Mouse (Mus musculus) CH12.LX (cell line): Measurements from ENCODE around the gene Abcd1. TPM values are rescaled to one million over a fixed set of nuclear protein-coding genes. Genes with fewer than 3 reads are reported as not detected.

Experiments
- DNase-seq: peaks from one replicate; pipeline ENCODE4 v3.0.0-alpha.2; 2013; ENCODE audit errors: extremely low read depth
- H3K27ac ChIP-seq: 2 replicates; pipeline ENCODE4 v1.5.1; 2012; ENCODE audit warnings: low read depth, mild to moderate bottlenecking, control low read depth, moderate library complexity; ENCODE audit not compliant: insufficient read depth
- H3K27me3 ChIP-seq: replicated peaks from 2 replicates; pipeline ENCODE3; 2012; ENCODE audit warnings: inconsistent platforms
- H3K36me3 ChIP-seq, 2 experiments: replicated peaks in 1 of 2; 2 replicates each; pipeline versions ENCODE3 to v1.6.1; 2012; ENCODE audit warnings: inconsistent platforms in 1 of 2, low read length in 1 of 2, mild to moderate bottlenecking in 1 of 2, mixed read lengths in 1 of 2, moderate library complexity in 1 of 2; ENCODE audit not compliant: control insufficient read depth in 1 of 2, insufficient read depth in 1 of 2
- H3K4me1 ChIP-seq, 2 experiments: 2 replicates each; pipeline ENCODE4 v1.6.1; 2012; ENCODE audit warnings: inconsistent platforms in 1 of 2, moderate library complexity in 1 of 2; ENCODE audit not compliant: insufficient read depth in 2 of 2, control insufficient read depth in 1 of 2
- H3K4me2 ChIP-seq: 2 replicates; pipeline ENCODE4 v1.6.1; 2012; ENCODE audit warnings: low read depth, mild to moderate bottlenecking, control low read depth; ENCODE audit not compliant: poor library complexity, insufficient read depth, severe bottlenecking
- H3K4me3 ChIP-seq, 3 experiments: fragments of 150-350 bp in 1 of 3; sonication (generic) in 1 of 3; replicated peaks in 1 of 3; 2 replicates each; pipeline versions ENCODE3 to v1.5.1; 2011 to 2012; ENCODE audit warnings: low read depth in 2 of 3, low read length in 2 of 3, mild to moderate bottlenecking in 2 of 3, moderate library complexity in 2 of 3, control low read depth in 1 of 3, improper control_type of control experiment in 1 of 3, inconsistent platforms in 1 of 3, mixed read lengths in 1 of 3; ENCODE audit not compliant: poor library complexity in 1 of 3
- H3K79me2 ChIP-seq: replicated peaks from 2 replicates; pipeline ENCODE4 v1.6.1; 2012; ENCODE audit warnings: mild to moderate bottlenecking, moderate library complexity; ENCODE audit not compliant: control insufficient read depth, poor library complexity, insufficient read depth, severe bottlenecking; ENCODE audit errors: extremely low read depth
- H3K9ac ChIP-seq: 2 replicates; pipeline ENCODE4 v1.6.1; 2012; ENCODE audit warnings: low read depth, mild to moderate bottlenecking, control low read depth, moderate library complexity; ENCODE audit not compliant: insufficient read depth
- H3K9me3 ChIP-seq: replicated peaks from 2 replicates; pipeline ENCODE3; 2012; ENCODE audit warnings: low read length, inconsistent platforms, mixed read lengths
- CHD1 ChIP-seq: IDR thresholded peaks from 2 replicates; pipeline ENCODE4 v1.6.1; 2012; ENCODE audit warnings: low read depth, low read length, improper control_type of control experiment, inconsistent platforms
- E2F4 ChIP-seq: IDR thresholded peaks from 2 replicates; pipeline ENCODE4 v1.6.1; 2011; ENCODE audit warnings: low read depth, low read length, improper control_type of control experiment; ENCODE audit not compliant: insufficient replicate concordance
- GABPA ChIP-seq: IDR thresholded peaks from 2 replicates; pipeline ENCODE4 v1.6.1; 2012; ENCODE audit warnings: low read depth, low read length, improper control_type of control experiment, inconsistent platforms; ENCODE audit not compliant: insufficient replicate concordance
- HCFC1 ChIP-seq: IDR thresholded peaks from 2 replicates; pipeline ENCODE4 v1.6.1; 2012; ENCODE audit warnings: low read depth, mild to moderate bottlenecking, inconsistent platforms, low read length, improper control_type of control experiment
- IRF4 ChIP-seq: IDR thresholded peaks from 2 replicates; pipeline ENCODE4 v1.6.1; 2014; ENCODE audit warnings: low read depth, mild to moderate bottlenecking, inconsistent platforms, low read length, improper control_type of control experiment
- JUND ChIP-seq: conservative IDR thresholded peaks from 2 replicates; pipeline ENCODE4 v1.6.1; 2011; ENCODE audit warnings: low read depth, low read length, improper control_type of control experiment
- KAT2A ChIP-seq: IDR thresholded peaks from 2 replicates; pipeline ENCODE4 v1.6.1; 2012; ENCODE audit warnings: low read length, improper control_type of control experiment, inconsistent platforms; ENCODE audit not compliant: insufficient replicate concordance
- MAFK ChIP-seq: IDR thresholded peaks from 2 replicates; pipeline ENCODE4 v1.6.1; 2011; ENCODE audit warnings: low read length, improper control_type of control experiment; ENCODE audit not compliant: insufficient replicate concordance
- MAX ChIP-seq: IDR thresholded peaks from 2 replicates; pipeline ENCODE4 v1.6.1; 2011; ENCODE audit warnings: low read length, improper control_type of control experiment
- MAZ ChIP-seq: IDR thresholded peaks from 2 replicates; pipeline ENCODE4 v1.6.1; 2012; ENCODE audit warnings: low read depth, mild to moderate bottlenecking, inconsistent platforms, low read length, improper control_type of control experiment, moderate library complexity
- MEF2A ChIP-seq: IDR thresholded peaks from 2 replicates; pipeline ENCODE4 v1.6.1; 2014; ENCODE audit warnings: low read depth, mild to moderate bottlenecking, inconsistent platforms, low read length, improper control_type of control experiment, borderline replicate concordance
- MXI1 ChIP-seq: IDR thresholded peaks from 2 replicates; pipeline ENCODE4 v1.6.1; 2011; ENCODE audit warnings: mild to moderate bottlenecking, low read depth, low read length, improper control_type of control experiment
- MYC ChIP-seq: IDR thresholded peaks from 2 replicates; pipeline ENCODE4 v1.6.1; 2011; ENCODE audit warnings: low read depth, mild to moderate bottlenecking, improper control_type of control experiment, low read length
- NRF1 ChIP-seq: IDR thresholded peaks from 2 replicates; pipeline ENCODE4 v1.6.1; 2014; ENCODE audit warnings: low read depth, mild to moderate bottlenecking, inconsistent platforms, low read length, improper control_type of control experiment, moderate library complexity
- POLR2A ChIP-seq: IDR thresholded peaks from 2 replicates; pipeline ENCODE4 v1.6.1; 2011; ENCODE audit warnings: low read depth, mild to moderate bottlenecking, improper control_type of control experiment, low read length
- POLR2AphosphoS2 ChIP-seq: IDR thresholded peaks from 2 replicates; pipeline ENCODE4 v1.6.1; 2011; ENCODE audit warnings: low read depth, low read length, improper control_type of control experiment
- RCOR1 ChIP-seq: conservative IDR thresholded peaks from 2 replicates; pipeline ENCODE4 v1.6.1; 2012; ENCODE audit warnings: low read depth, mild to moderate bottlenecking, inconsistent platforms, low read length, improper control_type of control experiment
- SMC3 ChIP-seq: IDR thresholded peaks from 2 replicates; pipeline ENCODE4 v1.6.1; 2011; ENCODE audit warnings: low read depth, low read length, improper control_type of control experiment
- TBP ChIP-seq: conservative IDR thresholded peaks from 2 replicates; pipeline ENCODE4 v1.6.1; 2011; ENCODE audit warnings: low read depth, low read length, improper control_type of control experiment
- USF1 ChIP-seq: IDR thresholded peaks from 2 replicates; pipeline ENCODE4 v1.6.1; 2014; ENCODE audit warnings: low read depth, mild to moderate bottlenecking, inconsistent platforms, low read length, improper control_type of control experiment
- USF2 ChIP-seq: conservative IDR thresholded peaks from 2 replicates; pipeline ENCODE4 v1.6.1; 2011; ENCODE audit warnings: low read depth, low read length, improper control_type of control experiment
- ZC3H11A ChIP-seq: IDR thresholded peaks from 2 replicates; pipeline ENCODE4 v1.6.1; 2012; ENCODE audit warnings: low read depth, mild to moderate bottlenecking, inconsistent platforms, low read length, improper control_type of control experiment
- ZMIZ1 ChIP-seq: IDR thresholded peaks from 2 replicates; pipeline ENCODE4 v1.6.1; 2012; ENCODE audit warnings: low read depth, mild to moderate bottlenecking, inconsistent platforms, low read length, improper control_type of control experiment
- ZNF384 ChIP-seq: IDR thresholded peaks from 2 replicates; pipeline ENCODE4 v1.6.1; 2012; ENCODE audit warnings: low read depth, low read length, improper control_type of control experiment, inconsistent platforms
- dilution Hi-C: fragments of 300-500 bp; cut with MboI; formaldehyde crosslinking; loops from 2 replicates; pipeline ENCODE4 v1.14.3; 2020; ENCODE audit warnings: low sequenced_read_pairs; ENCODE audit not compliant: extremely low pct_unique_long_range_greater_than_20kb, extremely low pct_ligation_motif_present
- in situ Hi-C: fragments of 300-500 bp; cut with MboI; formaldehyde crosslinking; loops from 3 replicates; pipeline ENCODE4 v1.14.3; 2019; ENCODE audit warnings: low sequenced_read_pairs, low pct_ligation_motif_present, low pct_unique_long_range_greater_than_20kb, mixed read lengths
- polyA plus RNA-seq: library from polyadenylated mRNA; unstranded; fragments of >175 nt; gene quantifications from 2 replicates; pipeline ENCODE4 v1.2.1, GENCODE M21; 2012; ENCODE audit warnings: low read depth; ENCODE audit not compliant: insufficient read length
- total RNA-seq, 2 experiments: library from RNA; depleted of rRNA; stranded (reverse); fragments of 300-350 nt in 1 of 2; fragments of >200 nt in 1 of 2; gene quantifications; 2 replicates each; pipeline ENCODE4 v1.2.3; 2012 to 2014

Abcd1 gene
- total and polyA plus RNA-seq, 3 experiments = 2.8 to 11.4 (median 5.9) TPM

GRCm38 (mm10) chrX:73756334-73757140, 40.1 kb downstream of the Abcd1 start, which contains the start of gene Plxnb3:
Gene Plxnb3 (plus strand): TSS chrX:73757090.
- no peaks in the 10 kb centered on the region for H3K4me1 ChIP-seq
- no peak within 1 kb of the TSS for H3K4me3 ChIP-seq
- H3K36me3 ChIP-seq = no peaks in the 10 kb centered on the region
- H3K9ac ChIP-seq = no peak within 1 kb of the TSS
- dilution Hi-C loops = no loop called here
- in situ Hi-C loops = no loop called here
- no peak within 1 kb of the TSS for H3K4me2 ChIP-seq
- no peaks in the 10 kb centered on the region for H3K79me2 ChIP-seq
- TF ChIP-seq ZMIZ1 (no peak), MEF2A (no peak), NRF1 (no peak), USF2 (no peak), MAZ (no peak), TBP (no peak), KAT2A (no peak), JUND (no peak)
- no peaks in the 10 kb centered on the region for H3K9me3 ChIP-seq
- no peak for DNase-seq
- no peaks in the 10 kb centered on the region for H3K27me3 ChIP-seq
- H3K27ac ChIP-seq = no peak within 1 kb of the TSS

GRCm38 (mm10) chrX:73758611-73759290, 42.4 kb downstream of the Abcd1 start:
- Histone ChIP-seq H3K79me2 (no peaks in the 10 kb centered on the region), H3K36me3 (no peaks in the 10 kb centered on the region), H3K9me3 (no peaks in the 10 kb centered on the region), H3K4me1 (no peaks in the 10 kb centered on the region), H3K4me2 (no peak overlapping the region)
- dilution Hi-C loops = no loop called here
- TF ChIP-seq MAFK (no peak), IRF4 (no peak), E2F4 (no peak), MYC (no peak), RCOR1 (no peak), CHD1 (no peak), MXI1 (no peak), ZNF384 (no peak), SMC3 (no peak), KAT2A (no peak), HCFC1 (no peak), MAZ (no peak), USF1 (no peak), MAX (no peak), POLR2AphosphoS2 (no peak), MEF2A (no peak), POLR2A (no peak), GABPA (no peak), ZC3H11A (no peak)
- TF ChIP-seq, all 38 proteins: peak for 0
- DNase-seq = no peak
- H3K27ac ChIP-seq = no peak overlapping the region
- no peaks in the 10 kb centered on the region for H3K27me3 ChIP-seq
- in situ Hi-C loops = no loop called here
- H3K4me3 ChIP-seq = no peak overlapping the region
- no peak overlapping the region for H3K9ac ChIP-seq
